Mouse (Mus musculus): ENCODE measurements around the gene B3gat1.

Gene B3gat1

GRCm38 (mm10) chr9:26776122-26776902, 42.8 kb downstream of the B3gat1 start:
- peak; percentile 42 for DNase-seq (ENCODE audit: low read depth, low spot score)

- no peak for DNase-seq (ENCODE audit: low read depth, low spot score)
Observed at GRCm38 (mm10) chr9:26778421-26778820, 44.9 kb downstream of the B3gat1 start.

- no peak for DNase-seq (ENCODE audit: low read depth, low spot score)
Observed at GRCm38 (mm10) chr9:26783414-26783975, 50.0 kb downstream of the B3gat1 start.

- no peak for DNase-seq (ENCODE audit: low read depth, low spot score)
Observed at GRCm38 (mm10) chr9:26792829-26793228, 59.3 kb downstream of the B3gat1 start.

- DNase-seq (ENCODE audit: low read depth, low spot score): no peak
Observed at GRCm38 (mm10) chr9:26798205-26798604, 64.7 kb downstream of the B3gat1 start.

GRCm38 (mm10) chr9:26798731-26799130, 65.2 kb downstream of the B3gat1 start:
- no peak for DNase-seq (ENCODE audit: low read depth, low spot score)

- no peak for DNase-seq (ENCODE audit: low read depth, low spot score)
Observed at GRCm38 (mm10) chr9:26800357-26800756, 66.8 kb downstream of the B3gat1 start.

GRCm38 (mm10) chr9:26804321-26804720, 70.8 kb downstream of the B3gat1 start:
- no peak for DNase-seq (ENCODE audit: low read depth, low spot score)

GRCm38 (mm10) chr9:26805935-26806666, 72.6 kb downstream of the B3gat1 start, which contains the start of gene Glb1l2:
TSS of gene Glb1l2 (minus strand) at chr9:26806468.
- DNase-seq (ENCODE audit: low read depth, low spot score): peak; percentile 80

GRCm38 (mm10) chr9:26808735-26809134, 75.2 kb downstream of the B3gat1 start:
- no peak for DNase-seq (ENCODE audit: low read depth, low spot score)

All from brain, embryonic 18.5 days (tissue).